9 mouse cellular contexts compared by ENCODE assay signal in the genomic region with DNA sequence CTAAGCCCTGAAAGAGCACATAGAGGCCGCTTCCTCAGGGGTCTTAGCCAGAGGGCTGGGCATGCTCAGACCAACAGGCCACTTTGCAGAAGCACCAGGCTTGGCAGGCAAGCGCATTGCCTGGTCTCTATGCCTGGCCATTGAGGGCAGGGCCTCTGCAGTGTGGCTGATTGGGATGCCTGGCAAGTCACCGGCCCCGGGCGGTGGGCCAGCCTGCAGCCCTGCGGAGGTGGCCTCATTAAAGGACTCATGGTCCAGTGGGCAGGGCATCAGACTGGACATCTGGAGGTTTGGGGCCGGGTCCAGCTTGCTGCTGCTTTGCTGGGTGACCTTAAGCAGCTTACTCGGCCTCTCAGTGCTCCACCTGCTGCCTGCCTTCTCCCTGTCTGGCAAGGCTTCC.
DNase-seq lines count a peak whose midpoint lies in the region; ATAC-seq and TF ChIP-seq lines count a peak whose summit lies in the region.
"Had no signal": no experiment of that assay in that cellular context is flagged by ENCODE, and none has a peak within 500 bp of the region (broad histone marks: within the 10 kb centered on the region; RNA-seq: fewer than 3 reads in every experiment).

No protein-coding gene starts in this region.

- no peak overlapping the region for H3K4me2 ChIP-seq in kidney, embryonic 14.5 days (replicated peaks; ENCODE audit: low read depth, low read length)
- H3K4me2 ChIP-seq: embryonic facial prominence, embryonic 13.5 days had no signal

- peak; percentile 56 for DNase-seq in kidney, adult 2 months
- DNase-seq in cerebellum, adult 18-20 months = peak; percentile 80 to 81
- peak; percentile 72 for DNase-seq in gastrocnemius, postnatal 25 days
- peak; percentile 64 to 90 for DNase-seq in layer of hippocampus, postnatal 14 days (ENCODE audit: low spot score in 2 of 2)
- peak; percentile 67 for DNase-seq in right cerebral cortex, adult 18-20 months
- DNase-seq in thymus, postnatal 10 days (ENCODE audit: low spot score in 2 of 2) = no peak

- ATAC-seq in kidney, embryonic 14.5 days (ENCODE audit: low FRiP score, low TSS enrichment) = no peak
- ATAC-seq in megakaryocyte, adult 5-6 weeks (ENCODE audit: poor library complexity, severe bottlenecking) = no peak

- no peaks in the 10 kb centered on the region for H3K36me3 ChIP-seq in kidney, adult 2 months (ENCODE audit: control insufficient read depth, insufficient read depth, low read length)
- no peaks in the 10 kb centered on the region for H3K36me3 ChIP-seq in kidney, embryonic 14.5 days (ENCODE audit: control insufficient read depth, insufficient read depth, low read length)
- H3K36me3 ChIP-seq: embryonic facial prominence, embryonic 13.5 days had no signal

- no peak overlapping the region for H3K9ac ChIP-seq in kidney, embryonic 14.5 days (ENCODE audit: low read depth, low read length)
- H3K9ac ChIP-seq: embryonic facial prominence, embryonic 13.5 days had no signal

- peaks cover 1% of the 10 kb centered on the region for H3K9me3 ChIP-seq in kidney, embryonic 14.5 days (ENCODE audit: control insufficient read depth, low read length)
- H3K9me3 ChIP-seq: embryonic facial prominence, embryonic 13.5 days had no signal

- no peaks in the 10 kb centered on the region for H3K27me3 ChIP-seq in kidney, adult 2 months (replicated peaks; ENCODE audit: control insufficient read depth, insufficient read depth, low read length)
- no peaks in the 10 kb centered on the region; the same call in 1 of the 2 replicates for H3K27me3 ChIP-seq in kidney, embryonic 14.5 days (ENCODE audit: control insufficient read depth, insufficient read depth, low read length)
- H3K27me3 ChIP-seq: embryonic facial prominence, embryonic 13.5 days had no signal

- TF ChIP-seq CTCF in kidney, adult 2 months (conservative IDR thresholded peaks at IDR 0.05; ENCODE audit: insufficient read depth, insufficient read length, low read depth, low read length) = no peak

- H3K27ac ChIP-seq in kidney, adult 2 months (ENCODE audit: insufficient read depth, low read depth, low read length) = no peak overlapping the region
- H3K27ac ChIP-seq in kidney, embryonic 14.5 days (ENCODE audit: low read depth, low read length) = no peak overlapping the region
- H3K27ac ChIP-seq: embryonic facial prominence, embryonic 13.5 days had no signal

- H3K4me3 ChIP-seq in kidney, adult 2 months (ENCODE audit: insufficient read depth, low read depth, low read length) = no peak overlapping the region
- no peak overlapping the region for H3K4me3 ChIP-seq in kidney, embryonic 14.5 days (ENCODE audit: low read length)
- H3K4me3 ChIP-seq: embryonic facial prominence, embryonic 13.5 days had no signal

- TF ChIP-seq POLR2A in kidney, adult 2 months (IDR thresholded peaks at IDR 0.05; ENCODE audit: low read depth, low read length) = no peak

- no peaks in the 10 kb centered on the region for H3K4me1 ChIP-seq in kidney, adult 2 months (ENCODE audit: control insufficient read depth, insufficient read depth, low read length)
- no peaks in the 10 kb centered on the region for H3K4me1 ChIP-seq in kidney, embryonic 14.5 days (ENCODE audit: control insufficient read depth, insufficient read depth, low read length)

- 56% methylated on average over 8 of the region's 8 CpGs for WGBS in kidney, adult 2 months
- WGBS in kidney, embryonic 14.5 days = 57% methylated on average over 8 of the region's 8 CpGs

Comparison
In these comparisons a context has a peak if more than half of its experiments do, and no peak if none do; other contexts are left out.
1. DNase-seq: peak in kidney, adult 2 months (single experiment), cerebellum, adult 18-20 months (2 of 2), gastrocnemius, postnatal 25 days (single experiment), layer of hippocampus, postnatal 14 days (2 of 2) and right cerebral cortex, adult 18-20 months (single experiment); none in thymus, postnatal 10 days (0 of 2).